Mouse (Mus musculus) spleen, adult 2 months (tissue): ENCODE data around the gene Notch2.

Experiments used
- CTCF ChIP-seq: fragments of 200-500 bp; IDR thresholded peaks from 2 replicates; pipeline ENCODE4 v1.5.1; 2011; ENCODE audit warnings: mild to moderate bottlenecking, inconsistent platforms; ENCODE audit not compliant: insufficient read depth, insufficient read length, insufficient replicate concordance; ENCODE audit errors: extremely low read depth
- POLR2A ChIP-seq: fragments of 200-500 bp; IDR thresholded peaks from 2 replicates; pipeline ENCODE4 v1.6.1; 2011; ENCODE audit warnings: low read depth, low read length, inconsistent platforms

- TF ChIP-seq POLR2A (no peak), CTCF (no peak)
These were observed 25.9 kb downstream of the Notch2 start for GRCm38 (mm10) chr3:98039223-98039622.
